Mouse (Mus musculus): ENCODE measurements around the gene Pik3cg. TPM values are rescaled to one million over a fixed set of nuclear protein-coding genes. Genes with fewer than 3 reads are reported as not detected.

The Pik3cg gene
- polyA plus RNA-seq, 1 experiment, result not detected

DNA sequence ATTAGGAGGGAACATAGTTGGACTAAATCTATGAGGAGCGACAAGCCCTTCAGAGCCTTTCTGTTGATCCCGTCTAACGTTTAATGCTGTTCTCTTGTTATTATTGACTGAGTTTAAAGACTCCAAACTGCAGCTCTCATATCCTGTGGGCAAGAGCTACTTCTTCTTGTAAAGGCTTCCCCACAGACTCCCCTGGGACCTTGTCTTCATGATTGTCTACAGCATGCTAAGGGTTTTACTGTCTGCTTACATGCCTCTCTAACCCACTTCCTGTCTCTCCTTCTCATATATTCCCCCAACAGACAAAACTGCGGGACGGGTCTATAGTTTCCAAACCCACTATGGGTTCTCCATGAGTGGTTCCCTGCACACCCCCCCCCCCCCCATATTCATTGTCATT is 4.2 kb upstream of the Pik3cg start:
- no peak overlapping the region for H3K4me2 ChIP-seq (ENCODE audit: low read depth)
- no peaks in the 10 kb centered on the region for H3K27me3 ChIP-seq (ENCODE audit: control insufficient read depth, insufficient read depth, insufficient read length)
- H3ac ChIP-seq (ENCODE audit: control insufficient read depth, insufficient read length), result no peak overlapping the region
- H3K79me2 ChIP-seq (ENCODE audit: control insufficient read depth, insufficient read depth), result no peaks in the 10 kb centered on the region
- TF ChIP-seq CEBPB (IDR thresholded peaks at IDR 0.05; ENCODE audit: insufficient read depth, poor library complexity, severe bottlenecking) (no peak), TCF12 (IDR thresholded peaks at IDR 0.05; ENCODE audit: insufficient read depth, poor library complexity, severe bottlenecking) (no peak), MYOG (IDR thresholded peaks at IDR 0.05; ENCODE audit: control insufficient read depth in 1 of 3, insufficient read depth in 1 of 3, insufficient read length in 2 of 3, low read depth in 2 of 3) (no peak), MYOD1 (IDR thresholded peaks at IDR 0.05; ENCODE audit: control insufficient read depth in 1 of 3, insufficient read length in 2 of 3, low read depth in 2 of 3) (no peak), TCF3 (IDR thresholded peaks at IDR 0.05; ENCODE audit: insufficient read length, low read depth) (no peak), POLR2A (IDR thresholded peaks at IDR 0.05; ENCODE audit: insufficient read length, low read depth) (no peak), E2F4 (IDR thresholded peaks at IDR 0.05; ENCODE audit: insufficient read depth) (no peak), USF1 (IDR thresholded peaks at IDR 0.05; ENCODE audit: low read depth) (no peak), MAX (IDR thresholded peaks at IDR 0.05; ENCODE audit: low read depth) (no peak), SRF (IDR thresholded peaks at IDR 0.05; ENCODE audit: control insufficient read depth, insufficient read length, low read depth) (no peak), REST (IDR thresholded peaks at IDR 0.05; ENCODE audit: insufficient read depth, insufficient read length) (no peak), POLR2AphosphoS2 (IDR thresholded peaks at IDR 0.05; ENCODE audit: insufficient read length, low read depth) (no peak)
- H3K4me3 ChIP-seq, result no peak overlapping the region
- H3K36me3 ChIP-seq (ENCODE audit: control insufficient read depth, insufficient read depth), result no peaks in the 10 kb centered on the region

DNA sequence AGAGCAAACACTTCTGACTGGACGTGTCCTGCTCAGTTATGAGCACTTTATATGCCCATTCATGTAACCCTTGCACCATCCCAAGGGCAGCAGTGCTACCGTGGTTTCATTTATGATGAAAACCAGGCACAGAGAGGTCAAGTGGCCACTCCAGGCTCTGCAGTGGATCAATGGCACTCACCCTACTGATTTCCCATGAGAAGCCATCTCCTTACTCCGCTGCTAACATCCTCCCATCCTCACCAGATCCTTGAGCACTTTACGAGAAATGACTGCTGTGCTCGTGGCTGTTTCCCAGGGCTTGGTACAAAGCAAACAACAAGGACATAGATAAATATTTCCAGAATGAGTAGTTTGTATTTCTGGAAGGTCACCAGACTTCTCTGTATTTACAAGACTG is 3.7 kb upstream of the Pik3cg start:
- no peak overlapping the region for H3K4me3 ChIP-seq
- H3ac ChIP-seq (ENCODE audit: control insufficient read depth, insufficient read length), result no peak overlapping the region
- H3K27me3 ChIP-seq (ENCODE audit: control insufficient read depth, insufficient read depth, insufficient read length), result no peaks in the 10 kb centered on the region
- no peaks in the 10 kb centered on the region for H3K36me3 ChIP-seq (ENCODE audit: control insufficient read depth, insufficient read depth)
- H3K4me2 ChIP-seq (ENCODE audit: low read depth), result no peak overlapping the region
- no peak for TF ChIP-seq MYOG (IDR thresholded peaks at IDR 0.05; ENCODE audit: control insufficient read depth in 1 of 3, insufficient read depth in 1 of 3, insufficient read length in 2 of 3, low read depth in 2 of 3)
- no peak for TF ChIP-seq POLR2AphosphoS2 (IDR thresholded peaks at IDR 0.05; ENCODE audit: insufficient read length, low read depth)
- TF ChIP-seq CEBPB (IDR thresholded peaks at IDR 0.05; ENCODE audit: insufficient read depth, poor library complexity, severe bottlenecking), result no peak
- no peak for TF ChIP-seq USF1 (IDR thresholded peaks at IDR 0.05; ENCODE audit: low read depth)
- TF ChIP-seq E2F4 (IDR thresholded peaks at IDR 0.05; ENCODE audit: insufficient read depth), result no peak
- no peak for TF ChIP-seq TCF12 (IDR thresholded peaks at IDR 0.05; ENCODE audit: insufficient read depth, poor library complexity, severe bottlenecking)
- no peak for TF ChIP-seq POLR2A (IDR thresholded peaks at IDR 0.05; ENCODE audit: insufficient read length, low read depth)
- H3K79me2 ChIP-seq (ENCODE audit: control insufficient read depth, insufficient read depth), result no peaks in the 10 kb centered on the region

GRCm38 (mm10) chr12:32211257-32211656 is 2.8 kb upstream of the Pik3cg start:
- Histone ChIP-seq H3K36me3 (ENCODE audit: control insufficient read depth, insufficient read depth) (no peaks in the 10 kb centered on the region), H3K4me2 (ENCODE audit: low read depth) (no peak overlapping the region), H3K27me3 (ENCODE audit: control insufficient read depth, insufficient read depth, insufficient read length) (no peaks in the 10 kb centered on the region), H3K4me3 (no peak overlapping the region), H3ac (ENCODE audit: control insufficient read depth, insufficient read length) (no peak overlapping the region), H3K79me2 (ENCODE audit: control insufficient read depth, insufficient read depth) (no peaks in the 10 kb centered on the region)
- no peak for TF ChIP-seq SRF (IDR thresholded peaks at IDR 0.05; ENCODE audit: control insufficient read depth, insufficient read length, low read depth)
- TF ChIP-seq E2F4 (IDR thresholded peaks at IDR 0.05; ENCODE audit: insufficient read depth), result no peak
- no peak for TF ChIP-seq MYOG (IDR thresholded peaks at IDR 0.05; ENCODE audit: control insufficient read depth in 1 of 3, insufficient read depth in 1 of 3, insufficient read length in 2 of 3, low read depth in 2 of 3)
- TF ChIP-seq MAX (IDR thresholded peaks at IDR 0.05; ENCODE audit: low read depth), result no peak
- TF ChIP-seq TCF3 (IDR thresholded peaks at IDR 0.05; ENCODE audit: insufficient read length, low read depth), result no peak
- TF ChIP-seq POLR2AphosphoS2 (IDR thresholded peaks at IDR 0.05; ENCODE audit: insufficient read length, low read depth), result no peak
- TF ChIP-seq POLR2A (IDR thresholded peaks at IDR 0.05; ENCODE audit: insufficient read length, low read depth), result no peak
- TF ChIP-seq REST (IDR thresholded peaks at IDR 0.05; ENCODE audit: insufficient read depth, insufficient read length), result no peak
- TF ChIP-seq MYOD1 (IDR thresholded peaks at IDR 0.05; ENCODE audit: control insufficient read depth in 1 of 3, insufficient read length in 2 of 3, low read depth in 2 of 3), result no peak
- no peak for TF ChIP-seq CEBPB (IDR thresholded peaks at IDR 0.05; ENCODE audit: insufficient read depth, poor library complexity, severe bottlenecking)
- TF ChIP-seq USF1 (IDR thresholded peaks at IDR 0.05; ENCODE audit: low read depth), result no peak
- no peak for TF ChIP-seq TCF12 (IDR thresholded peaks at IDR 0.05; ENCODE audit: insufficient read depth, poor library complexity, severe bottlenecking)

DNA sequence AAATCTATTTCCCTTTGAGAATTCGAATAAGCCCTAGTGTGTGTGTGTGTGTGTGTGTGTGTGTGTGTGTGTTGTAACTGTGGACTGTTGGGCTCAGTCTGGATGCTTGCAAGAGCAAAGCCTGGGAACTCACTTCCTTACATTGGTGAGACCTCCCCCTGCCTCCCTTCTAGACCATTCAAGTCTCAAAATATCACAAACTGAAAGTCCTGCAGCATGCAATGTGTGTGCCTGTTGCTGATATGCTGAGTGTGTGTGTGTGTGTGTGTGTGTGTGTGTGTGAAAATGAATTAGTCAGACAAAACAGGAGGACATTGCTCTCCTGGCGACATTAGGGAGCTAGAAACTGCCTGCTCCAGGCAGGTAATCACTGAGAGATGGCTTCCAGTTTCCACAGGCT is 492 bp upstream of the Pik3cg start:
- no peaks in the 10 kb centered on the region for H3K79me2 ChIP-seq (ENCODE audit: control insufficient read depth, insufficient read depth)
- H3K4me3 ChIP-seq, result no peak overlapping the region
- H3K36me3 ChIP-seq (ENCODE audit: control insufficient read depth, insufficient read depth), result no peaks in the 10 kb centered on the region
- TF ChIP-seq TCF3 (IDR thresholded peaks at IDR 0.05; ENCODE audit: insufficient read length, low read depth), result no peak
- TF ChIP-seq POLR2AphosphoS2 (IDR thresholded peaks at IDR 0.05; ENCODE audit: insufficient read length, low read depth), result no peak
- H3K27me3 ChIP-seq (ENCODE audit: control insufficient read depth, insufficient read depth, insufficient read length), result no peaks in the 10 kb centered on the region
- H3K4me2 ChIP-seq (ENCODE audit: low read depth), result no peak overlapping the region
- no peak overlapping the region for H3ac ChIP-seq (ENCODE audit: control insufficient read depth, insufficient read length)

GRCm38 (mm10) chr12:32207141-32207540 is 1.3 kb downstream of the Pik3cg start:
- Histone ChIP-seq H3K79me2 (ENCODE audit: control insufficient read depth, insufficient read depth) (no peaks in the 10 kb centered on the region), H3K4me3 (no peak overlapping the region), H3K27me3 (ENCODE audit: control insufficient read depth, insufficient read depth, insufficient read length) (no peaks in the 10 kb centered on the region), H3K36me3 (ENCODE audit: control insufficient read depth, insufficient read depth) (no peaks in the 10 kb centered on the region), H3ac (ENCODE audit: control insufficient read depth, insufficient read length) (no peak overlapping the region), H3K4me2 (ENCODE audit: low read depth) (no peak overlapping the region)
- TF ChIP-seq MAX (IDR thresholded peaks at IDR 0.05; ENCODE audit: low read depth) (no peak), TCF3 (IDR thresholded peaks at IDR 0.05; ENCODE audit: insufficient read length, low read depth) (no peak), MYOG (IDR thresholded peaks at IDR 0.05; ENCODE audit: control insufficient read depth in 1 of 3, insufficient read depth in 1 of 3, insufficient read length in 2 of 3, low read depth in 2 of 3) (no peak), MYOD1 (IDR thresholded peaks at IDR 0.05; ENCODE audit: control insufficient read depth in 1 of 3, insufficient read length in 2 of 3, low read depth in 2 of 3) (no peak), SRF (IDR thresholded peaks at IDR 0.05; ENCODE audit: control insufficient read depth, insufficient read length, low read depth) (no peak), USF1 (IDR thresholded peaks at IDR 0.05; ENCODE audit: low read depth) (no peak), TCF12 (IDR thresholded peaks at IDR 0.05; ENCODE audit: insufficient read depth, poor library complexity, severe bottlenecking) (no peak), E2F4 (IDR thresholded peaks at IDR 0.05; ENCODE audit: insufficient read depth) (no peak)

Measured in myocyte (in vitro differentiated cells).